23 mouse cellular contexts compared by ENCODE assay signal in genomic region chr1:49109090-49109489, GRCm38 (mm10).
DNase-seq lines count a peak whose midpoint lies in the region; ATAC-seq and TF ChIP-seq lines count a peak whose summit lies in the region.
"Had no signal": no experiment of that assay in that cellular context is flagged by ENCODE, and none has a peak within 500 bp of the region (broad histone marks: within the 10 kb centered on the region; RNA-seq: fewer than 3 reads in every experiment).

No protein-coding gene starts in this region.

- 40% methylated on average over 2 of the region's 2 CpGs for WGBS in hindbrain, embryonic 14.5 days
- 46% methylated on average over 2 of the region's 2 CpGs for WGBS in hindbrain, embryonic 10.5 days
- WGBS in cerebellum, adult 2 months, result 4% methylated on average over 2 of the region's 2 CpGs

- H3K27ac ChIP-seq in hindbrain, embryonic 14.5 days, result no peak overlapping the region
- no peak overlapping the region for H3K27ac ChIP-seq in hindbrain, embryonic 10.5 days
- no peak overlapping the region for H3K27ac ChIP-seq in cerebellum, adult 2 months (ENCODE audit: insufficient read depth, low read length)
- H3K27ac ChIP-seq: forebrain, embryonic 10.5 days; heart, embryonic 10.5 days; kidney, embryonic 15.5 days; left cerebral cortex, adult 2 months; limb, embryonic 10.5 days; stomach, postnatal 0 days had no signal

- no peak overlapping the region for H3K9ac ChIP-seq in hindbrain, embryonic 14.5 days
- H3K9ac ChIP-seq: kidney, embryonic 15.5 days had no signal

- ATAC-seq in hindbrain, embryonic 14.5 days (ENCODE audit: low FRiP score), result 0 out of 2 replicates have a peak, but pooled peaks have one; percentile 40
- ATAC-seq: forebrain, embryonic 16.5 days had no signal

- H3K9me3 ChIP-seq in hindbrain, embryonic 14.5 days (ENCODE audit: control insufficient read depth, low read length), result no peaks in the 10 kb centered on the region
- no peaks in the 10 kb centered on the region for H3K9me3 ChIP-seq in hindbrain, embryonic 10.5 days
- H3K9me3 ChIP-seq: forebrain, embryonic 10.5 days; heart, embryonic 10.5 days; kidney, embryonic 15.5 days; limb, embryonic 10.5 days had no signal

- H3K4me1 ChIP-seq in hindbrain, embryonic 14.5 days (replicated peaks; ENCODE audit: control insufficient read depth, insufficient read depth, low read length), result no peaks in the 10 kb centered on the region
- no peaks in the 10 kb centered on the region for H3K4me1 ChIP-seq in hindbrain, embryonic 10.5 days (replicated peaks)
- peaks cover 5% of the 10 kb centered on the region for H3K4me1 ChIP-seq in cerebellum, adult 2 months (ENCODE audit: control insufficient read depth, insufficient read depth, low read length)
- H3K4me1 ChIP-seq: forebrain, embryonic 10.5 days; heart, embryonic 10.5 days; kidney, embryonic 15.5 days; limb, embryonic 10.5 days had no signal

- DNase-seq in hindbrain, embryonic 14.5 days (ENCODE audit: low spot score), result peak; percentile 39
- DNase-seq in hindbrain, embryonic 10.5 days (ENCODE audit: low spot score), result no peak
- DNase-seq in brain, adult 2 months (ENCODE audit: low read depth, low spot score), result peak; percentile 16
- DNase-seq in cerebellum, adult 2 months, result peak; percentile 20 to 43
- DNase-seq in cerebellum, postnatal 25 days, result peak; percentile 32 to 39
- DNase-seq in heart, postnatal 10 days, result no peak
- DNase-seq in spleen, postnatal 4 days (ENCODE audit: low spot score in 2 of 2), result no peak
- DNase-seq: adrenal gland, postnatal 25 days; gastrocnemius, postnatal 10 days; kidney, adult 11 months; kidney, postnatal 4 days; layer of hippocampus, adult 9-11 months; liver; thymus, adult 2 months; thymus, postnatal 4 days had no signal

- no peak for TF ChIP-seq POLR2A in cerebellum, adult 2 months (IDR thresholded peaks at IDR 0.05; ENCODE audit: borderline replicate concordance, insufficient read depth, low read length)

- no peak overlapping the region for H3K4me2 ChIP-seq in hindbrain, embryonic 14.5 days (replicated peaks)
- H3K4me2 ChIP-seq: kidney, embryonic 15.5 days; midbrain, embryonic 11.5 days had no signal

- no peak overlapping the region for H3K4me3 ChIP-seq in hindbrain, embryonic 14.5 days (replicated peaks; ENCODE audit: low read length)
- H3K4me3 ChIP-seq in hindbrain, embryonic 10.5 days, result no peak overlapping the region
- no peak overlapping the region for H3K4me3 ChIP-seq in cerebellum, adult 2 months (replicated peaks; ENCODE audit: insufficient read depth, low read depth, low read length)
- H3K4me3 ChIP-seq: forebrain, embryonic 10.5 days; heart, embryonic 10.5 days; kidney, embryonic 15.5 days; left cerebral cortex, adult 2 months; limb, embryonic 10.5 days had no signal

- intact Hi-C loops in heart, postnatal 10 days (cut with DNase I), result no loop called here

- no peaks in the 10 kb centered on the region for H3K36me3 ChIP-seq in hindbrain, embryonic 14.5 days (replicated peaks; ENCODE audit: control insufficient read depth, insufficient read depth)
- H3K36me3 ChIP-seq in hindbrain, embryonic 10.5 days, result no peaks in the 10 kb centered on the region
- H3K36me3 ChIP-seq: forebrain, embryonic 10.5 days; heart, embryonic 10.5 days; kidney, embryonic 15.5 days; limb, embryonic 10.5 days had no signal

- TF ChIP-seq CTCF in cerebellum, adult 2 months (IDR thresholded peaks at IDR 0.05; ENCODE audit: borderline replicate concordance, insufficient read depth, low read depth, low read length), result no peak

- no peaks in the 10 kb centered on the region for H3K27me3 ChIP-seq in hindbrain, embryonic 14.5 days (ENCODE audit: control insufficient read depth, insufficient read depth, low read length)
- no peaks in the 10 kb centered on the region for H3K27me3 ChIP-seq in hindbrain, embryonic 10.5 days (ENCODE audit: insufficient read depth, poor library complexity, severe bottlenecking)
- H3K27me3 ChIP-seq in cerebellum, adult 2 months (ENCODE audit: control insufficient read depth, insufficient read depth, low read length), result no peaks in the 10 kb centered on the region
- H3K27me3 ChIP-seq: kidney, embryonic 15.5 days had no signal

Comparison
In these comparisons a context has a peak if more than half of its experiments do, and no peak if none do; other contexts are left out.
1. DNase-seq: peak in hindbrain, embryonic 14.5 days (single experiment), brain, adult 2 months (single experiment), cerebellum, adult 2 months (2 of 2) and cerebellum, postnatal 25 days (2 of 2); none in hindbrain, embryonic 10.5 days (single experiment), heart, postnatal 10 days (0 of 2) and spleen, postnatal 4 days (0 of 2).